In the genomic region with DNA sequence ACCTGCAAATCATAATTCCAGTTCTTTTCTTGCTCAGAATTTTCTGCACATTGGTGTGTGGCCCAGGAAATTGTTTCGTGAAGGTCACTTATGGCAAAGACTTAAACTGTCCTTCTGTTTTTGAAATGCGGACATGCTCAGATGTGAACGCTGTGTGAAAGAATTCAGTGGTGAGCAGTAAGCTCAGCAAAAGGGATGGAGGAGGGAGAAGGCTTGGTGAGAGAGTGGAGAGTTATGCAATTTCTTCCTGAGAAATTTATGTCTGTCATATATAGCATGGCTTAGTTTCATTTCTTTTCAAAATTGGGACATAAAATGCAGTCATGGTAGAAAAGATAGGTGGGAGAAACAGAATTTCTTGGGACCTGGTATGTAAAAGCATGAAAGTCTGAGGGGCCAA, we compare ENCODE assay signal across 23 mouse cellular contexts.
DNase-seq lines count a peak whose midpoint lies in the region; ATAC-seq and TF ChIP-seq lines count a peak whose summit lies in the region.
"Had no signal": no experiment of that assay in that cellular context is flagged by ENCODE, and none has a peak within 500 bp of the region (broad histone marks: within the 10 kb centered on the region; RNA-seq: fewer than 3 reads in every experiment).

No protein-coding gene starts in this region.

- H3K9me3 ChIP-seq in forebrain, postnatal 0 days (ENCODE audit: low read length): no peaks in the 10 kb centered on the region

- no peaks in the 10 kb centered on the region for H3K36me3 ChIP-seq in forebrain, postnatal 0 days (ENCODE audit: insufficient read depth)
- H3K36me3 ChIP-seq: G1E had no signal

- H3K27ac ChIP-seq in forebrain, postnatal 0 days (ENCODE audit: low read depth, low read length): no peak overlapping the region

- ATAC-seq in frontal cortex, adult (ENCODE audit: low TSS enrichment): peak; percentile 87
- ATAC-seq in forebrain, postnatal 0 days: no peak
- ATAC-seq: activated CD4-positive, CD25-positive, alpha-beta regulatory T cell, adult 4 months; CD4-positive, CD25-positive, alpha-beta regulatory T cell, adult 4 months; Patski had no signal

- H3K9ac ChIP-seq in forebrain, postnatal 0 days: no peak overlapping the region

- H3K4me3 ChIP-seq in forebrain, postnatal 0 days (ENCODE audit: low read depth, low read length): no peak overlapping the region

- WGBS in forebrain, postnatal 0 days: 94% methylated on average over 3 of the region's 3 CpGs

- no peak for TF ChIP-seq CTCF in forebrain, postnatal 0 days (IDR thresholded peaks at IDR 0.05; ENCODE audit: low read depth)

- H3K4me2 ChIP-seq in forebrain, postnatal 0 days (ENCODE audit: low read depth): no peak overlapping the region

- no peaks in the 10 kb centered on the region for H3K27me3 ChIP-seq in forebrain, postnatal 0 days (ENCODE audit: insufficient read depth, low read length)
- H3K27me3 ChIP-seq: CH12.LX, Patski had no signal

- no peaks in the 10 kb centered on the region for H3K4me1 ChIP-seq in forebrain, postnatal 0 days (ENCODE audit: insufficient read depth)

- no peak for DNase-seq in frontal cortex, postnatal 10 days (ENCODE audit: low spot score in 2 of 2)
- peak; percentile 27 for DNase-seq in frontal cortex, postnatal 36 days (ENCODE audit: low spot score in 2 of 2)
- DNase-seq in frontal cortex, postnatal 25 days (ENCODE audit: low spot score in 2 of 2): no peak
- DNase-seq in brain, adult 2 months (ENCODE audit: low read depth, low spot score): peak; percentile 49
- DNase-seq in telencephalon, adult 2 months (ENCODE audit: low read depth, low spot score): peak; percentile 36
- no peak for DNase-seq in left cerebral cortex, adult 9 months (ENCODE audit: low spot score in 2 of 2)
- no peak for DNase-seq in forebrain, postnatal 0 days
- DNase-seq: adrenal gland, adult 2 months; adrenal gland, adult 8-10 months; adrenal gland, postnatal 10 days; adrenal gland, postnatal 14 days; adrenal gland, postnatal 25 days; adrenal gland, postnatal 36 days; B cell, adult 2 months; cerebellum, adult 11 months; cerebellum, adult 11-12 months; cerebellum, adult 18-20 months had no signal

Comparison
In these comparisons a context has a peak if more than half of its experiments do, and no peak if none do; other contexts are left out.
1. DNase-seq: peak in frontal cortex, postnatal 36 days (2 of 2), brain, adult 2 months (single experiment) and telencephalon, adult 2 months (single experiment); none in frontal cortex, postnatal 10 days (0 of 2), frontal cortex, postnatal 25 days (0 of 2), left cerebral cortex, adult 9 months (0 of 2) and forebrain, postnatal 0 days (single experiment).